Mouse (Mus musculus) adrenal gland, postnatal 25 days (tissue): ENCODE measurements around the gene Rab9. TPM values are rescaled to one million over a fixed set of nuclear protein-coding genes. Genes with fewer than 3 reads are reported as not detected.

Source experiments
- DNase-seq: peaks from one replicate; pipeline ENCODE4 v3.0.0; 2021; ENCODE audit warnings: mixed read lengths
- total RNA-seq: library from RNA; stranded (reverse); gene quantifications from 2 replicates; pipeline ENCODE4 v1.2.3, GENCODE M21; 2021

The Rab9 gene
- total RNA-seq, 1 experiment from 2014 or later: 55.3 TPM

GRCm38 (mm10) chrX:166453532-166453931, 26.1 kb downstream of the Rab9 start:
- DNase-seq: no peak

- DNase-seq: no peak
Measured at GRCm38 (mm10) chrX:166444552-166444951, 35.1 kb downstream of the Rab9 start.

- DNase-seq: peak; percentile 86
Measured at GRCm38 (mm10) chrX:166440616-166441063, 39.0 kb downstream of the Rab9 start, which contains the start of gene Ofd1. TSS of gene Ofd1 (minus strand) at chrX:166440704.

GRCm38 (mm10) chrX:166440036-166440615, 39.5 kb downstream of the Rab9 start, which contains the start of gene Trappc2:
TSS of gene Trappc2 (plus strand) at chrX:166440574.
- DNase-seq: no peak

GRCm38 (mm10) chrX:166434812-166435211, 44.9 kb downstream of the Rab9 start:
- DNase-seq: no peak

- peak; percentile 3 for DNase-seq
Measured at GRCm38 (mm10) chrX:166416196-166416595, 63.5 kb downstream of the Rab9 start.

GRCm38 (mm10) chrX:166407865-166408264, 71.8 kb downstream of the Rab9 start:
- DNase-seq: no peak

Other genes with a start within 250 kb of the Rab9 start
- gene Gpm6b, start 241.0 kb downstream of the Rab9 start, total RNA-seq: 4.9 and 5.4 TPM in 2 replicates
- 16.5 and 18.3 TPM in 2 replicates for gene Trappc2, start 39.3 kb downstream of the Rab9 start, total RNA-seq
- 6.9 and 9.4 TPM in 2 replicates for gene Ofd1, start 39.2 kb downstream of the Rab9 start, total RNA-seq
- 5.0 and 7.1 TPM in 2 replicates for gene Tceanc, start 38.7 kb upstream of the Rab9 start, total RNA-seq
- gene Egfl6, start 105.9 kb upstream of the Rab9 start, total RNA-seq: 23.9 and 24.9 TPM in 2 replicates